Mouse (Mus musculus): ENCODE data around the gene Pigq. TPM values are rescaled to one million over a fixed set of nuclear protein-coding genes. Genes with fewer than 3 reads are reported as not detected.

The Pigq gene
- polyA plus RNA-seq, 1 experiment, result not detected

DNA sequence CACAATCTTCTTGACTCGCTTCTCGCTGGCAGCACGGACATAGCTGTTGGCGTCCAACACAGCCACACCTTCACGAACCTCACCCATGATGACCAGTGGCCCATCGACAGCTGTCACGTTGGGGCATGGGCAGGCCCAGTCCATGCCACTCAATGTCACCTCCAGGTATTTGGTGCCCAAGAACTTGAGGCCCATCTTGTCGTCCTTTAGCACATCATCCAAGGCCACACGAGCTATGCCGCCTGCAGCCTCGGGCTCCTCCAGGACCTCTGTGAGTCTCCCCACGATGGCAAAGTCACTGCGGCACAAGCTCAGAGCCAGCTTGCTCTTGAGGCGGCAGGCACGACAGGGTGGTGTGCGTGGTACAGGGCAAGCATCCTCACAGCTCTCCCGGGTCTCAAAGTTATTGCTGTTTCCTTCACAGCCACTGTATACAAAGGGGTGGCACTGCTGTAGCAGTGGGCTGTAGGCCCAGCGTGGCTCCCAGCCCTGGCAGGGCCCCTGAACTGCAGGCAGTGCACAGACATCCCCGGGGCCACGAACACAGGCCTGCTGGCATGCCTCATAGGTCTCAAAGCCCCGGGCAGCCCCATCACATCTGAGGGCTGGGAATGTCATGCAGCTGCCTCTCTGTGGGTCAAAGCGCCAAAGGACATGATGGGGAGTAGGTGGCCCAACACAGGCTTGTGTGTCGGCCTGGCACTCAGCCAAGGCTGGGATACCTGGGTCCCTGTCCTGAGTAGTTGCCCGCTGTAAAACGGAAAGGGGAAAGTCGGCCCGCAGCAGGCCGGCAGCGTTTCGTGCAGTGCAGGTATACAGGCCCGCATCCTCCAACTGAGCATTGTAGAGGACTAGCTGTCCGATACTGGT is 66.8 kb downstream of the Pigq start:
- peaks cover 30% of the 10 kb centered on the region for H3K4me1 ChIP-seq (ENCODE audit: control insufficient read depth, insufficient read depth, low read length)
- H3K4me3 ChIP-seq (ENCODE audit: insufficient read depth, low read depth, low read length), result no peak overlapping the region
- H3K27ac ChIP-seq (ENCODE audit: insufficient read depth, low read depth, low read length), result no peak overlapping the region
- TF ChIP-seq POLR2A (IDR thresholded peaks at IDR 0.05; ENCODE audit: insufficient read depth, low read depth, low read length) (no peak), CTCF (IDR thresholded peaks at IDR 0.05; ENCODE audit: insufficient read depth, low read depth, low read length) (no peak)
- 89% methylated on average over 32 of the region's 32 CpGs for WGBS

DNA sequence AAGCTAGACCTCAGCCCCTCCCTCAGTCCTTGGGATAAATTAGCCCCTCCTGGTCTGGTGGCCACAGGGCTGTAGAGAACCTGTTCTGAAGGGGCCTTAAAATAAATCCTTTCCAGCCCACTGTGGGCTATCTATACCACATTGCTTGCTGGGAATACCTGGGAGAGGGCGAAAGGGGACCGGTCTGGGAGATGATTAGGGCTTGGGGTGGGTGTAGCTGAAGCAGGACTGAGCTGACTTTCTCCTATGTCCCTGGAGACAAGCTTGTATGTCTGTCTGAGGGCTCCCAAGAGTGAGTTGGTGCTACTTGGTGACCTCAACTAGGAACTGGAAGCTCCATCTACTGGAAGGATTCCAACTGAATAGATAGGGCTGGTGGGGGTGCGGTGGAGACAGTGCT is 67.7 kb downstream of the Pigq start:
- WGBS, result 90% methylated on average over 3 of the region's 3 CpGs
- TF ChIP-seq CTCF (IDR thresholded peaks at IDR 0.05; ENCODE audit: insufficient read depth, low read depth, low read length) (no peak), POLR2A (IDR thresholded peaks at IDR 0.05; ENCODE audit: insufficient read depth, low read depth, low read length) (no peak)

More for the DNA sequence above, 67.7 kb downstream of the Pigq start:
- Histone ChIP-seq H3K27ac (ENCODE audit: insufficient read depth, low read depth, low read length) (no peak overlapping the region), H3K4me3 (ENCODE audit: insufficient read depth, low read depth, low read length) (no peak overlapping the region), H3K4me1 (ENCODE audit: control insufficient read depth, insufficient read depth, low read length) (peaks cover 30% of the 10 kb centered on the region)

Other genes with a start within 250 kb of the Pigq start
- not detected in 2 replicates for gene Gng13, start 227.8 kb downstream of the Pigq start, polyA plus RNA-seq (2012; ENCODE audit: insufficient read depth, insufficient read length, low replicate concordance, missing spikeins)
- not detected in 2 replicates for gene Chtf18, start 217.5 kb downstream of the Pigq start, polyA plus RNA-seq (2012; ENCODE audit: insufficient read depth, insufficient read length, low replicate concordance, missing spikeins)
- gene Rpusd1, start 217.3 kb downstream of the Pigq start, polyA plus RNA-seq (2012; ENCODE audit: insufficient read depth, insufficient read length, low replicate concordance, missing spikeins), result not detected in 2 replicates
- gene Mslnl, start 208.9 kb downstream of the Pigq start, polyA plus RNA-seq (2012; ENCODE audit: insufficient read depth, insufficient read length, low replicate concordance, missing spikeins), result not detected in 2 replicates
- not detected in 2 replicates for gene Msln, start 190.6 kb downstream of the Pigq start, polyA plus RNA-seq (2012; ENCODE audit: insufficient read depth, insufficient read length, low replicate concordance, missing spikeins)
- gene Narfl, start 171.2 kb downstream of the Pigq start, polyA plus RNA-seq (2012; ENCODE audit: insufficient read depth, insufficient read length, low replicate concordance, missing spikeins), result not detected in 2 replicates
- gene Haghl, start 159.3 kb downstream of the Pigq start, polyA plus RNA-seq (2012; ENCODE audit: insufficient read depth, insufficient read length, low replicate concordance, missing spikeins), result not detected in 2 replicates
- not detected in 2 replicates for gene Ccdc78, start 158.4 kb downstream of the Pigq start, polyA plus RNA-seq (2012; ENCODE audit: insufficient read depth, insufficient read length, low replicate concordance, missing spikeins)
- not detected in 2 replicates for gene Fam173a, start 152.0 kb downstream of the Pigq start, polyA plus RNA-seq (2012; ENCODE audit: insufficient read depth, insufficient read length, low replicate concordance, missing spikeins)
- not detected in 2 replicates for gene AC134908.4, start 149.3 kb downstream of the Pigq start, polyA plus RNA-seq (2012; ENCODE audit: insufficient read depth, insufficient read length, low replicate concordance, missing spikeins)
- gene Metrn, start 147.8 kb downstream of the Pigq start, polyA plus RNA-seq (2012; ENCODE audit: insufficient read depth, insufficient read length, low replicate concordance, missing spikeins), result not detected in 2 replicates
- gene Fbxl16, start 135.9 kb downstream of the Pigq start, polyA plus RNA-seq (2012; ENCODE audit: insufficient read depth, insufficient read length, low replicate concordance, missing spikeins), result not detected in 2 replicates
- gene Wdr24, start 121.3 kb downstream of the Pigq start, polyA plus RNA-seq (2012; ENCODE audit: insufficient read depth, insufficient read length, low replicate concordance, missing spikeins), result not detected in 2 replicates
- not detected in 2 replicates for gene Jmjd8, start 116.1 kb downstream of the Pigq start, polyA plus RNA-seq (2012; ENCODE audit: insufficient read depth, insufficient read length, low replicate concordance, missing spikeins)
- not detected in 2 replicates for gene Stub1, start 111.5 kb downstream of the Pigq start, polyA plus RNA-seq (2012; ENCODE audit: insufficient read depth, insufficient read length, low replicate concordance, missing spikeins)
- not detected in 2 replicates for gene Rhbdl1, start 107.6 kb downstream of the Pigq start, polyA plus RNA-seq (2012; ENCODE audit: insufficient read depth, insufficient read length, low replicate concordance, missing spikeins)
- gene Gm20683, start 103.2 kb downstream of the Pigq start, polyA plus RNA-seq (2012; ENCODE audit: insufficient read depth, insufficient read length, low replicate concordance, missing spikeins), result not detected in 2 replicates
- not detected in 2 replicates for gene Rhot2, start 100.1 kb downstream of the Pigq start, polyA plus RNA-seq (2012; ENCODE audit: insufficient read depth, insufficient read length, low replicate concordance, missing spikeins)
- gene Wdr90, start 83.4 kb downstream of the Pigq start, polyA plus RNA-seq (2012; ENCODE audit: insufficient read depth, insufficient read length, low replicate concordance, missing spikeins), result not detected in 2 replicates
- gene Mcrip2, start 76.2 kb downstream of the Pigq start, polyA plus RNA-seq (2012; ENCODE audit: insufficient read depth, insufficient read length, low replicate concordance, missing spikeins), result not detected in 2 replicates
- gene Mettl26, start 69.9 kb downstream of the Pigq start, polyA plus RNA-seq (2012; ENCODE audit: insufficient read depth, insufficient read length, low replicate concordance, missing spikeins), result not detected in 2 replicates
- gene Wfikkn1, start 64.1 kb downstream of the Pigq start, polyA plus RNA-seq (2012; ENCODE audit: insufficient read depth, insufficient read length, low replicate concordance, missing spikeins), result not detected in 2 replicates
- gene Rab40c, start 25.2 kb downstream of the Pigq start, polyA plus RNA-seq (2012; ENCODE audit: insufficient read depth, insufficient read length, low replicate concordance, missing spikeins), result not detected in 2 replicates
- not detected in 2 replicates for gene Nhlrc4, start within 50 bp of the Pigq start, polyA plus RNA-seq (2012; ENCODE audit: insufficient read depth, insufficient read length, low replicate concordance, missing spikeins)
- not detected in 2 replicates for gene A930017K11Rik, start 7.6 kb upstream of the Pigq start, polyA plus RNA-seq (2012; ENCODE audit: insufficient read depth, insufficient read length, low replicate concordance, missing spikeins)
- not detected in 2 replicates for gene Capn15, start 40.9 kb upstream of the Pigq start, polyA plus RNA-seq (2012; ENCODE audit: insufficient read depth, insufficient read length, low replicate concordance, missing spikeins)
- gene Rab11fip3, start 124.6 kb upstream of the Pigq start, polyA plus RNA-seq (2012; ENCODE audit: insufficient read depth, insufficient read length, low replicate concordance, missing spikeins), result not detected in 2 replicates
- gene Decr2, start 145.4 kb upstream of the Pigq start, polyA plus RNA-seq (2012; ENCODE audit: insufficient read depth, insufficient read length, low replicate concordance, missing spikeins), result not detected in 2 replicates
- not detected in 2 replicates for gene Nme4, start 150.7 kb upstream of the Pigq start, polyA plus RNA-seq (2012; ENCODE audit: insufficient read depth, insufficient read length, low replicate concordance, missing spikeins)
- not detected in 2 replicates for gene Tmem8, start 168.4 kb upstream of the Pigq start, polyA plus RNA-seq (2012; ENCODE audit: insufficient read depth, insufficient read length, low replicate concordance, missing spikeins)
- not detected in 2 replicates for gene Mrpl28, start 178.6 kb upstream of the Pigq start, polyA plus RNA-seq (2012; ENCODE audit: insufficient read depth, insufficient read length, low replicate concordance, missing spikeins)
- gene Axin1, start 193.8 kb upstream of the Pigq start, polyA plus RNA-seq (2012; ENCODE audit: insufficient read depth, insufficient read length, low replicate concordance, missing spikeins), result not detected in 2 replicates